Mouse (Mus musculus) macrophage (primary cell): Measurements from ENCODE around the gene Asic3. TPM values are rescaled to one million over a fixed set of nuclear protein-coding genes. Genes with fewer than 3 reads are reported as not detected.

Source experiments
- polyA plus RNA-seq: library from polyadenylated mRNA; stranded (reverse); fragments of 250-400 nt; gene quantifications from 3 replicates; pipeline ENCODE4 v1.2.4, GENCODE M21; 2018; ENCODE audit warnings: inconsistent platforms

The Asic3 gene
- polyA plus RNA-seq, 1 experiment from 2014 or later = not detected

Other genes starting within 250 kb of the Asic3 start
- gene Nupl2, start 248.4 kb upstream of the Asic3 start, polyA plus RNA-seq = 5.7 to 8.2 TPM (median 5.9 TPM) in 3 replicates
- 0.16 TPM in 1 of 3 replicates, not detected in the others for gene Kcnh2, start 61.8 kb upstream of the Asic3 start, polyA plus RNA-seq
- 0.12 TPM in 1 of 3 replicates, not detected in the others for gene Nos3, start 48.6 kb upstream of the Asic3 start, polyA plus RNA-seq
- gene Atg9b, start 21.2 kb upstream of the Asic3 start, polyA plus RNA-seq = 0.67 to 4.7 TPM (median 1.4 TPM) in 3 replicates
- gene Abcb8, start 19.7 kb upstream of the Asic3 start, polyA plus RNA-seq = 9.0 to 25.4 TPM (median 23.2 TPM) in 3 replicates
- 15.2 to 21.5 TPM (median 20.5 TPM) in 3 replicates for gene Cdk5, start 10.1 kb downstream of the Asic3 start, polyA plus RNA-seq
- gene Slc4a2, start 10.4 kb downstream of the Asic3 start, polyA plus RNA-seq = 21.8 to 34.7 TPM (median 34.2 TPM) in 3 replicates
- gene Fastk, start 31.9 kb downstream of the Asic3 start, polyA plus RNA-seq = 30.5 to 41.6 TPM (median 31.5 TPM) in 3 replicates
- gene Tmub1, start 34.5 kb downstream of the Asic3 start, polyA plus RNA-seq = 7.8 to 14.5 TPM (median 12.4 TPM) in 3 replicates
- 54.8 to 72.0 TPM (median 61.6 TPM) in 3 replicates for gene Agap3, start 38.8 kb downstream of the Asic3 start, polyA plus RNA-seq
- gene Gbx1, start 113.8 kb downstream of the Asic3 start, polyA plus RNA-seq = not detected in 3 replicates
- 0.09 to 0.61 TPM (median 0.28 TPM) in 3 replicates for gene Asb10, start 127.6 kb downstream of the Asic3 start, polyA plus RNA-seq
- gene 4931409K22Rik, start 143.4 kb downstream of the Asic3 start, polyA plus RNA-seq = not detected in 3 replicates
- 38.9 to 54.7 TPM (median 41.4 TPM) in 3 replicates for gene Abcf2, start 164.1 kb downstream of the Asic3 start, polyA plus RNA-seq
- gene Chpf2, start 173.3 kb downstream of the Asic3 start, polyA plus RNA-seq = 11.4 to 35.1 TPM (median 34.5 TPM) in 3 replicates
- gene Smarcd3, start 211.0 kb downstream of the Asic3 start, polyA plus RNA-seq = 0.03 to 0.18 TPM in 2 of 3 replicates, not detected in the other